Mouse (Mus musculus): ENCODE measurements around the gene Wbp2nl.

DNA sequence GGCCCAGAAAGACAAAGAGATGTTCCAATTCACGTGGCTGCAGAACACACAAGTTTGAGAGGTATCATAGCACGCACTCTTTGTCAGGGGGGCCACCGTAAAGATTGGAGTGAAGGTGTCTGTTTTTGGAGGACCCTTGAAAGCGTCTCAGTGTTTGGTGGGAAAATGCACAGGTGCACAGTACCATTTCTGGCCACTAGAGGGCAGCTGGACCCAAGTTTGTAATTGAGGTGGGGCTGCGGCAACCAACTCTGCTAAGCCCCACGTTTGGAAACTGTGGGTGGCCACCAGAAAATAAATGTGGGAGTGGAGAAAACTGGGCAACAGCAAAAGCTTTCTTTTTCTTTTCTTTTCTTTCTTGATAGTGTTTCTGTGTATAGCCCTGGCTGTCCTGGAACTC is 32.4 kb upstream of the Wbp2nl start:
- no peak for TF ChIP-seq POLR2A (IDR thresholded peaks at IDR 0.05; ENCODE audit: borderline replicate concordance, extremely low read depth, insufficient read depth, insufficient read length, poor library complexity, severe bottlenecking)
- peak; percentile 94 for TF ChIP-seq CTCF (IDR thresholded peaks at IDR 0.05; ENCODE audit: borderline replicate concordance, extremely low read depth, insufficient read depth, insufficient read length)
